Mouse (Mus musculus) spleen, embryonic (tissue): ENCODE measurements around the gene AF067063.
"Not testable (repeated sequence)": the region's sequence is repeated elsewhere in the genome, so short reads cannot be mapped to it uniquely, and the experiment has no call there.

Source experiments
- CTCF ChIA-PET: fragments of 350-600 bp; sonication (Branson Sonifier 250); formaldehyde crosslinking; loops from one replicate; lab custom pipeline; 2022; lab: Charles Lee

AF067063 gene

DNA sequence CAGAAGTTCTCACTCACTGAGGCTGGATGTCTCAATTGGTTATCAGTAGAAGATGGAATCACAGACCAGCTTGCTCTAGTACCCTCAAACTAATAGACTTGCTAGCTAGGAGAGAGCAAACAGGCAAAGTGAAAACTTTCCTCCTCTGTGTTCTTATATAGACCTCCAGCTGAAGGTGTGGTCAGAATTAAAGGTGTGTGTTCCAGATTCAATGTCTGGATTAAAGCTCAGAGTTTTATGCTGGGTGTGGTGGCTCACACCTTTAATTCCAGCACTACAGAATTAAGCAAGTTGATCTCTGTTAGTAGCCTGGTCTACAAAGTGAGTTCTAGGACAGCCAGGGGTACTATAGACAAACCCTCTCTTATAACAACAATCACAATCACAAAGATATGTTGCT lies at the start of gene AF067063:
AF067063 (minus strand) TSS at position 101 of the 400 bp plus-strand sequence.
- CTCF ChIA-PET = not testable (repeated sequence)

DNA sequence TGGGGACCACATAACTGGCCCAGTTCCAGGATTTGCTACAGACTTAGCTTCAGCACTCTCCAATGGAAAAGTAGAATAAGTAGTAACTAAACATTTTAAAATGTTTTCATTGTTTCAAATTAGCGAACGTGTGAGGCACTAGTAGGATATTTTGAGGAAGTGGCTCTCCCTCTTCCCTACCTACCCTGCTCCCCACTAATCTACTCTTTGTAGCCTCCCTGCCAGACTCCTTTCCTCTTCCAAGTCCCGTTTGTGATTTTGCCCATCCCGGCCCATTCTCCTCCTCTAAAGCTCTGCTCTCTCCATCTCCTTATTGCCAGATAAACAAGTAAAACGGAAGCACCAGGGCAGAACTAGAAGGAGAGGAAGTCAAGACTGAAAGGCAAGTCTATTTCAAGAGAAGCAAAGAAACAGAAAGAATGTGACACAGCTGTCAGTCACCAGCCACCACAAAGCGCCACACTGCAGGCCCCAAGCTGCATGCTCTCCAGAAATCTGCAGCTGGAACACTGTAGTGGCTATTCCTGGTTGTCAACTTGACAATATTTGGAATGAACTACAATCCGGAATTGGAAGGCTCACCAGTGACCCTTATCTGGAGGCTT lies 34.5 kb upstream of the AF067063 start:
- CTCF ChIA-PET = not testable (repeated sequence)

DNA sequence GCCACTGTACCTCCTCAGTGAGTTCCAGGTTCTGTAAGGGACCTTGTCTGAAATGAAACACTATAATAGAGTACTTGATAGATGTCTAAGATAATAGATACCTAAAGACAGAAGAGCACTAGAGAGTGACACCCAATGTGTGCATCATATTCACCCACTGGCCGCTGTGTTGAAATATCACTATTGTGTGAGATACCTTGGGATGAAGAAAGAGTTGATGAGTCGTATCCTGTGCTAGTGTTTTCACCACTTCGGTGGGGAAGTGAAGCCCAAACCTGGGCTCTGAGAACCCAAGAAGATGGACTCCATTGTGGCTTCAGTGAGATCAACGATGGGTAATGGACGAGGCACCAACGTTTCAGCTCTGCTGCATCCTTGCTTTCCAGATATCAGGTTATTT lies 32.4 kb upstream of the AF067063 start:
- CTCF ChIA-PET = not testable (repeated sequence)

DNA sequence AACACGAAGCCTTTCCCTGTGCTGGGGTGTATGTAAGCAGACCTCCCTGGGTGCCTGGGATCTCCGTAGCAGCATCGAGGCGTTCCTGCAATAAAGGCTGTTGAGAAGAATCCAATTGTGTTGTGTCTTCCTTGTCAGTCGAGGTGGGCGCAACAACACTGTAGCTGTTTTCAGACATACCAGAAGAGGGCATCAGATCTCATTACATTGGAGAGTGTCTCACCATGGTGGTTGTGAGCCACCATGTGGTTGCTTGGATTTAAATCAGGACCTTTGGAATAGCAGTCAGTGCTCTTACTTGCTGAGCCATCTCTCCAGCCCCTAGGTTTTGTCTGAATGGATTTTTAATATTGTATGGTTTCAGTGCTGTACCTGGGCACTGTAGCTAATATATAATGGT lies 10.0 kb upstream of the AF067063 start:
- CTCF ChIA-PET = not testable (repeated sequence)

DNA sequence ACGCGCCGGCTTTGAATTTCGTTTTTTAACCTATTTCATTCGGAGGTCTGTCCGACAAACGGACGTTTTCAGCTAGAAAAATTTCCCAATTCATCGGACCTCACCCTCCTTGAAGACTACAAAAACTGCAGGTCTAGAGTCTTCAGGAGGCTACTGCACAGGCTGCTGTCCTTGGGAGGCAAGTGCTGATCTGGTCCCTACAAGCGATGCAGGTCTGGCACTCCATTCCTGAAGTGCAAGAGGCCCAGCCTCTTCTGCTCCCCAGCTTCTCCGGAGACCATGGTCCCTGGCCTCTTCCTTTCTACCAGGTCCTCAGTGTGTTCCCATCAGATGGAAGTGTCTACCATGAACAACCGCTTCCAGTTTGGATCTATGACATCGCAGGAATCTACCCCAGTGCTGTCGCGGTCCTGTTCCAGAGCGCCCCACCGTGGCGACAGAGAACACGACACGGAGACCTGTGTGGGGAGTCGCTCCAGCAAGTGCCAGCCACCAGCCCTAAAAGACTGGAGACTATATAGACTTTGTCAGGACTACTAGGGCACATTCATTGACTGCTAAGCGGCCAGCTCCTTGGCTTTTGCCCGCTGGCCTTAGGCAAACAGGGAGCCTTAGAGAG lies 7.8 kb upstream of the AF067063 start:
- CTCF ChIA-PET = not testable (repeated sequence)

DNA sequence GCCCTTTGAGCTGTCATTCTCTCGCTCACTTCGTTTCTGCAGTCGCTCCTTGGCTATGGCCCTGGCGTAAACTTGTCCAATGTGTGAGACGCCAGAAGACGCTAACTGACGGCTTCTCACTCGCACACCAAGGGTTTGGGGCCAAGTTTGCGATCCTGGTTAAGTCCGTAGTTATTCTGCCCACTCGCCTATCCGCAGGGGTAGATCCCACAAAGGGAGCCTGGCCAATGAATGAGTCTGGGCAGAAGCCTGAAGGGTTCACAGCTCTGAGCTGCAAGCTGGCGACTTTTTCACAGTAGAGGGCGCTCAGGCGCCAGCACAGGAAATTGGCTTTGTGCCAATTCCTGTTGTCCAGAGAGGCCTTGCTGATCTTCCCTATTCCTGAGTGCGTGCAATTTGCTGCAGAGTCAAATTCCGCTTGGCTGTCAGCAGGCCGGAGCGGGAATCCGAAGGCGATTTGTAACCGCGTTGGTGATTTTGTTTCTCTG lies 6.4 kb upstream of the AF067063 start:
- CTCF ChIA-PET = not testable (repeated sequence)

DNA sequence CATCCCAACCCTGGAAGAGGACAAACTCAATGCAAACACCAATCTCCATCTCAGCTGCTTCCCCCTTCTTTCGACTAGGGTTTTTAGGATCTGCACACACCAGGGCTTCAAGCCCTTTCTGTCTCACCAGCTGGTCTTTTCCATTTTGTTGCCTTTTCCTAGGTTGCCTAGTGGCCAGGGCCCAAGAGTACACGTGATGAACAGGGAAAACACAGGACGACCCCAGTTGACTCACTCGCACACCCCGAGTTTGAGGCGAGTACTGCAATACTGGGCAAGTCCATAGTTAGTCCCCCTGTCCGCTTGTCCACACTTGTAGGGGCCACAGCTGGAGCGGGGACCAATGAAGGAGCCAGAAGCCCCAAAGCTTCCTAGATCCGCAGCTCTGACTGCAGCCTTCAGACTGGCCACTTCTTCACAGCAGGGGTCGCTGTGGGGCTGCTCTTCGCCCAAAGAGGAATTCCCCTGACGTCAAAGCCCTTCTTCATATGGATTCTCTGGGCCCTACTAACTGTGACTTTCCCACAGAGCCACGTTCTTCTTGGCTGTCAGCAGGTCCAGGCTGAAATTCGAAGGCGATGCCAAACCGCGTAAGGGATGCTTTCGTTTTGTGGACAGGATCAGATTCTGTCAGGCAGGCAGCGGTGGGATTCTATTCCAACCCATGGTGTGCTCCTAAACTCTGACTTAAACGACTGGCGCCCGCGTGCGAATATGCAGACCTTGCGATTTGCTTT lies 5.5 kb upstream of the AF067063 start, which contains the start of gene D13Ertd608e:
D13Ertd608e (plus strand) TSS at position 687 of the 737 bp plus-strand sequence.
- CTCF ChIA-PET = not testable (repeated sequence)

DNA sequence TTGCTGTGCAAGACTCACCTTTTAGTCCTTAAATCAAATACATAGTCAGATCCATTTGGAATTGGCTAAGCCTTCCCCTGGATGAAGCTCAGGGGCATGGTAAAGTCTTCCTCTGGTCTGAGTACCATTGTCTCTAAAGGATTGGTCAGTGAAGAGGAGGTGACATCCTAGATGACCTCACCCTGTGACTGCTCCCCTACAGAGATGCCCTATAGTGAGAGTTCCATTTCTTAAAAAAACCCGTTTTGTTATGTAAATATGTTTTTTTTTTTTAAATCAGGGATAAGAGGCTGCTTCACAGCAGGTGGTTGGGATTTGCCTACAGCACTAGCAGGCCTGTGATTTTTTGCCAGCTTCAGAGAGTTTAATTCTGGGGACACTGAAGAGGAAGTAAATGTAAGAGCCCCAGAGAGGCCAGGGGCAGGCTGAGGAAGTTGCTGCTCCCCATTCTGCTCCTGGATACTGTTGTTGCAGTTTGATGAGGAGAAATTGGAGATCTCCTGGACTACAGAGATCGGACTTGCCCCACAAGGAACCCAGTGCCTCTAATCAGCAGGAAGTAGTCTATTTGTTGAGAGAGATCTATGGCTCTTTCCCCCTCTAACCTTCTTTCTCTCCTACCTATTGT lies 12.3 kb downstream of the AF067063 start:
- CTCF ChIA-PET = no interaction called here

DNA sequence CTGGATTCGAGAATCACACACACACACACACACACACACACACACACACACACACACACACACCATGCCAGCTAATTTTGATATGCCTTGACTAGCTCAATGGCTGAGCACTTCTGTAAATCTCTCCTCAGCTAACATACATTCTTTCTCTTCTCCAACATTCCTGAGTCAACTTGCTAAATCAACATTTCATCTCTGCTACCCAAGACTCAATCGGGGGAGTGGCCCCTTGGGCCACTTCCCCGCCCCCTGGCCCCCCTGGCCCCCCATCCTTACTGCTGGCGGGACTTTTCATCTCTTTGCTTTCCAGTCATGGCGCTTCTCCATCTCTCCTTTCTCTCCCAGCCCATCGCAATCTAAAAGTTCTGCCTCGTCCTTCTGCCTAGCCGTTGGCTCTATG lies 13.2 kb downstream of the AF067063 start:
- CTCF ChIA-PET = no interaction called here

DNA sequence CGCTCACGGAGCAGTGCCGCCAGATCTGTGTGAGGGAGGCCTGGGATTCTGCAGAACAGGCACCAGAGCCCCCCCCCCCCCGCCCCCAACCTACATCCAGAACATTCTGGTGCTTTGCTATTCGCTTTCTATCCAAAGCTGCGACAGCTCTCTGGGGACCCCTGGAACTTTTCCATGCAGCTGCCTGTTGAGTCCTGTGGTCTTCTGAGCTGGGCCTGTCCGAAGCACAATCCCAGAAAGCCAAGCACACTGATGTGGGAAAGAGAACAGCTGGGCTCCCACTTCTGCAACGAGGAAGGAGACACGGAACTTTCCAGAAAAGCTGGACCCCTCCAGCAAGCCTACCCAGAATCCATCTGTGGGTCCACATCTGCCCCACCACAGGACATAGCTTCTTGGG lies 20.0 kb downstream of the AF067063 start:
- CTCF ChIA-PET = no interaction called here

DNA sequence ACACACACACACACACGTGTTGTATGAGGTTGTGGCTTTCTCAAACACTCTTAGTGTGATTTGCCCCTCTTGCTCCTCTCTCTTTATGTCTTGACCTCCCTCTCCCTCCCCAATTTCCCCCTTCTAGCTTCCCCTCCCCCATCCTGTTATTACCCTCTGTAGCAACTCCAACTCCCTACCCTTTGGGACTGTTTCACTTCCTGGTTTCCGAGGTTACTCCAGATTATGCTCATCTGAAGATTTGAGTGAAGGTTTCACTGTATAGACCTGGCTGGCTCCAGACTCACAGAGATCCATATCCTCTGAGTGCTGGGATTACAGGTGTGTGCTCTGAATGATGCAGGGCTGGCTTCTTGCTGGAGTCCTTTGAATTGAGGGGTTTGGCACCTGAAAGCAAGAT lies 21.1 kb downstream of the AF067063 start:
- CTCF ChIA-PET = no interaction called here

DNA sequence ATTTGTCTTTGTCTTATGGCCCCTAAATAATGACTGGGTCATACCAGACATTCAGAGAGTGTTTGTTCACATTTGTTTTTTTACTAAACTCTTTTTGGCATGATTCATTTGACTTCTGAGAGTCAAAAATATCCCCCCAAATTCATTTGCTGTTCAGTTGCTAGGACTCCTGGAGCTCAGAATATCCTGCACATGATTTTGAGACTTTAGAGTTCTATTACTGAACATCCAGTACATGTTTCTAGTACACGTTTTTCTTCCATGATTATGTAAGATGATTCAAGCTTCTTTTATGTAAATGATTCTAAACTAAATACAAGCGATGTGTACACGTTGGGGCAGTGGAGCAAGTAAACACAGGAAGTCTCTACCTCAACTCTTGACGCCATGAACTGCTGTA lies 32.4 kb downstream of the AF067063 start:
- CTCF ChIA-PET = interaction anchor here (0.6 kb wide), 1 partner anchor 10 kb away, joined by 6 read pairs; no protein-coding TSS in a partner anchor

DNA sequence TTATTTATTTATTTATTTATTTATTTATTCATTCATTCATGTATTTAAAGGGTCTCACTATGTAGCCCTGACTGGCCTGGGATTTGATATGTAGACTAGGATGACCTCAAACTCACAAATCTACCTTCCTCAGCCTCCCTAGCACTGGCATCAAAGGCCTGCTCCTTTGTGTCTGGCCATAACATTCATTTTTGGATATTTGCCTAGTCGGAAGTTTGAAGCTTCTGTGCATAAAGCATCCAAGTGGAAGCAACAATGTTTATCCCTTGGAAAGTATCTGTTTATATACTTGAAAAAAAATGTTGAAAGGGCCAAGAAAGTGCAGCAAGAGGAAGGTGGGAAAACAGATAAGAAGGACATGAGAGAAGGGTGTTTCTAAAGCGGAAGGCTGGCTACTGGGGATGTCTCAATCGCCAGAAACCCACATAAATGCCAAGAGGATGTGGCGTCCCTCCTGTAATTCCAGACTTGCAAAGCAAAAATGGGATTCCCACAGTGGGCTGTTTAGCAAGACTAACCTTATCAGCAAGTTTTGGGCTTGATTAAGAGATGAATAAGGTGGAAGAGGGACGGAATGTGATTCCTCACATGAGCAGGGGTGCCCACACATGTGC lies 37.1 kb downstream of the AF067063 start:
- CTCF ChIA-PET = interaction anchor here (0.7 kb wide), 1 partner anchor 93 kb away, joined by 3 read pairs; no protein-coding TSS in a partner anchor

DNA sequence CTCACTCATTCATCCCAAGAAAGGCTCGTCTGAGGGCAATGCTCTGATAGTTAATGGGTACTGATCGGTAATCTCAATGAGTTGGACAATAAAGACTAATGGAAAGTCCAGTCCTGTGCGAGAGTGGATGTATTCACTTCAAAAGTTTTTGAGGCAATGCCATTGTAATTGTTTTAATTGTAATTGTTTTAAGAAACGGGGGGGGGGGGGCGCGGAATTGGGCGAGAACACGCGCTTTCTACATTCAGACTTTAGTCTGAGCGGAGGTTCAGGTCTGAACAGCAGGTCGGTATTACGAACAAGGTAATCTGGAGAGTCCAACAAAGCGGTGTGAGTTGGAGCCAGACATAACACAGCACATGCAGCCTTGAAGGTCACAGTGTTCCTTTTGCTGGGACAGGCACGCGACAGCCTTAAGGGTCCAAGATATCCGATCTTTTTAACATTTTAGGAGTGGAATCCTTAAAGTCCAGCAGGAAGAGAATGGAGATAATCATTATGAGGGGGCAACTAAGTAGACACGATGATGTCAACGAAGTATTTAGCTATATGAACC lies 38.4 kb downstream of the AF067063 start:
- CTCF ChIA-PET = no interaction called here

DNA sequence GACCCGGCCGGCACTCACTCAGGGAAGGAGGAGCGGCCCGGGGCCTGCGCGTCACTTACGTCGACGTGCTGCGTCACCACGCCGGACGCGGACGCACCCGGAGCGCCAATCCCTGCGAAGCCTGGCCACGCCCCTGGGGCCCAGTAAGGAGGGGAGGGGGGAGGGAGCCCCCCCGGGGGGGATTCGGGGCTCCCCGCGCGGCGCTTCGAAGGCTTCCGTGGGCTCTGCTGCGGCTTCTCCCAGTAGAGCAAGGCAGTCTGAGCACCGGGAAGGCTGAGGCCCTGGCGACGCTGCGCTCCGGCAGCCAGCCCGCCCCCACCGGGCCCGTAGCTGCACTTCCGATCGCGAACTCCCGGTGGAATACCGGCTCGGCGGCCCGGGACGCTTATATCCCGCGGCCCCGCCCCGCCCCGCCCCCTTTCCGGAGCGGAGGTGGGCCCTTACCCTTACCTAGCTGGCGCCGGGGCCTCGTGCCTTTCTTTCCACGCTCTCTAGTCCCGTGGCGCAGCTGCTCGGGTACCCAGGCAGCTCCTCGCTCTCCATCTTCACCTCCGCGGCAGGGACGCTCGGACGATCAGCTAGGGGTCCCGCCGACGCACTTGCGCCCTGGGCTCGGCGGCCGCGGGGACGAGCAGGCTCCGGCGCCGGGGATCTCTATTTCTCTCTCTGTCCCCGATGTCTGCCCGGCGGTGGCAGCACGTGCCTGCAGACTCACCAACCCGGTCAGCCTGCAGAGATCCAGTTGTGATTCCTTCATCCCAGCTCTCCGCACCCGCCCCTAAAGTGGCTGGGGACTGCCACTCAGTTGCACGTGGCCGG lies 39.0 kb downstream of the AF067063 start, which contains the start of gene Zfp131:
Zfp131 (minus strand) TSS at position 129 of the 819 bp plus-strand sequence.
- CTCF ChIA-PET = no interaction called here

DNA sequence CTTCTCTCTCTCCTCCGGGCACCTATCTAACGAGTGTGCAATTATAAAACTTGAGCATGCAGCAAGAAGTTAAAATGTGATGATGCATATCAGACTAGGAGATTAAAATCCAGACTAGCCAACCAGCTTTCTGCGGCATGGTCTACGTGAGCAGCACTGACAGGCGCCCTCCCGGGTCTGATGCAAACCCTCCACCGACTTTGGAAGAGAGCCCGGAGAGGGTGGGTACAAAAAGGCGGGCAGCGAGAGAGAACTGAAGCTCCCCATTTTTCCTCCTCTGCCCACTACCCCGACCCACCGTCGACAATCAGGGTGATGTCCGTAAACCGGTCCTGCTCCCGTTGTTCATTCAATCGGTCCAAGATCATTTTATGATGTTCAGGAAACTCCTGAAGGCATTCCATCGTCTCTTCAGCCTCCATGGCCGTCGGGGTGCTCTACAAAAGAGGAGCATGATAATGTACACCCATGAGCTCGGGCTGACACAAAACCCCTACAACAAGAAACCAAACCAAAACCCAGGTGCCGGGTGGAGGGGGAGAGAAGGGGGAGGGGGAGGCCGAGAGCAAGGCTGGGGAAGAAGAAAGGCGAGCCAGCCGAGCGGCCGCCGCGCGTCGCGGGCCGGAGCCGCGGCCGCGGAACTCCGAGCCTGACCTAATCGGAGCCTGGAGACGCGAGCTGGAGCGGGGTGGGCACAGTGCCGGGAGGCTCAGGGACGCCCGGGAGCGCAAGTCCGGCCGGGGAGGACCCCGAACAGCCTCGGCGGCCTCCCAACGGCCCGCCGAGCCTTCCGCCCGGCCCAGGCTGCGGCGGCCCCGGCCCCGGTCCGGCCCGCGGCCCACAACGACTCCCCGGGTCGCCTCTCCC lies 39.9 kb downstream of the AF067063 start:
- CTCF ChIA-PET = interaction anchor here (0.8 kb wide), 1 partner anchor 11 kb away, joined by 4 read pairs; no protein-coding TSS in a partner anchor

DNA sequence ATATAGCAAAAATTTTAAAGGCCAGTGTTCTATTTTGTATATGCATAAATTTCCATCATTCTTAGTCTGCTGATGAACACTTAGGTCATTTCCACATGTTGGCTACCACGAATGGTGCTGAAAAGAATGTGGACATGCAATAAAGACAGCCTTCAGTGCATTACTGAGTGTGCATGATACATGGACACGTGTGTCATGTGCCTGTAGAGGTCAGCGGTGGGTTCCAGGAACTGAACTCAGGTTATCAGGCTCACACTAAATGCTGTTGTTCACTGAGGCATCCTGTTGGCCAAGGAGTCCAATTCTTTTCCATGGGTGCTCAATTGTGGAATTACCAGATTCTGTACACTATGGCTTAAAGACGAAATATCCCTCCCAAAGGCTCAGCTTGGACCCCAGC lies 46.4 kb downstream of the AF067063 start:
- CTCF ChIA-PET = no interaction called here
